Mouse (Mus musculus) brain, embryonic 14.5 days (tissue): ENCODE results near the gene Tmem37.

Source experiments
- CTCF ChIP-seq: fragments of 200-500 bp; IDR thresholded peaks from 2 replicates; pipeline ENCODE4 v1.5.1; 2012; ENCODE audit warnings: inconsistent platforms, mild to moderate bottlenecking, moderate library complexity, borderline replicate concordance; ENCODE audit not compliant: insufficient read depth, insufficient read length; ENCODE audit errors: extremely low read depth
- POLR2A ChIP-seq: fragments of 200-500 bp; IDR thresholded peaks from 2 replicates; pipeline ENCODE4 v1.6.1; 2012; ENCODE audit warnings: mild to moderate bottlenecking, inconsistent platforms, borderline replicate concordance; ENCODE audit not compliant: poor library complexity, insufficient read depth, insufficient read length, severe bottlenecking; ENCODE audit errors: extremely low read depth

GRCm38 (mm10) chr1:120120969-120121811, 47.3 kb upstream of the Tmem37 start, which contains the start of the genes Dbi and 3110009E18Rik:
- no peak; the same call in 1 of the 2 replicates for TF ChIP-seq CTCF
- TF ChIP-seq POLR2A: peak; percentile 41; the same call in 1 of the 2 replicates
